Mouse (Mus musculus): ENCODE data around the gene Ppm1n. TPM values are rescaled to one million over a fixed set of nuclear protein-coding genes. Genes with fewer than 3 reads are reported as not detected.

The Ppm1n gene
- polyA plus RNA-seq, 1 experiment from 2014 or later: 0.18 TPM

DNA sequence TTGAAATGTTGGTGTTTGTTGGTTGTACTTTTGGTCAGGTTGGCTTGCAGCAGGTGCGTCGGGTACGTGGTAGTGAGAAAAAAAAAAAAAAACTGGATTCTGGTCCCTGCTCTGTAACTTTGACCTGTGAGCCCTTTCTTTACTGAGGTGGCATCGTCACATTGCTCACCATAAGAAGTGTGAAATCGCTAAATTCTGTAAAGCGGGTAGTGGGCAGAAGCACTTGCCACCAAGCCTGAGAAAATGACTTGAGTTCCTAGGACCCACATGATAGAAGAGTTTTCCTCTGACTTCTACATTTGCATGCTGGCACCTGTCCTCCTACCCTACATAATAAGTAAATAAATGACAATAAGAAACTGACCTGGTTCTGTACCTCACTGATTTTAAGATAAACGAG lies 40.8 kb upstream of the Ppm1n start:
- no peak overlapping the region for H3K4me3 ChIP-seq (ENCODE audit: low read depth, low read length)
- no peak overlapping the region for H3K27ac ChIP-seq (ENCODE audit: low read depth, low read length)
- ATAC-seq (ENCODE audit: low FRiP score) (no peak), DNase-seq (ENCODE audit: low spot score, missing footprints) (peak; percentile 41)
- no peaks in the 10 kb centered on the region for H3K36me3 ChIP-seq (ENCODE audit: control insufficient read depth, insufficient read depth, low read length)
- 52% methylated on average over 7 of the region's 7 CpGs for WGBS
- no peaks in the 10 kb centered on the region for H3K9me3 ChIP-seq (ENCODE audit: control insufficient read depth, low read length)
- peaks cover 2% of the 10 kb centered on the region; the same call in 1 of the 2 replicates for H3K27me3 ChIP-seq (ENCODE audit: control insufficient read depth, insufficient read depth, low read length)
- 0 out of 2 replicates have a peak overlapping the region, but pooled peaks have one; percentile 16 for H3K9ac ChIP-seq (ENCODE audit: low read length)
- peak overlapping the region; percentile 72 for H3K4me2 ChIP-seq
- H3K4me1 ChIP-seq (ENCODE audit: control insufficient read depth, insufficient read depth, low read length): peaks cover 12% of the 10 kb centered on the region

- Histone ChIP-seq H3K36me3 (ENCODE audit: control insufficient read depth, insufficient read depth, low read length) (no peaks in the 10 kb centered on the region), H3K4me3 (ENCODE audit: low read depth, low read length) (peak overlapping the region; percentile 38), H3K27ac (ENCODE audit: low read depth, low read length) (no peak overlapping the region), H3K9ac (ENCODE audit: low read length) (peak overlapping the region; percentile 42; the same call in 1 of the 2 replicates), H3K27me3 (ENCODE audit: control insufficient read depth, insufficient read depth, low read length) (peaks cover 2% of the 10 kb centered on the region), H3K9me3 (ENCODE audit: control insufficient read depth, low read length) (no peaks in the 10 kb centered on the region), H3K4me2 (peak overlapping the region; percentile 72), H3K4me1 (ENCODE audit: control insufficient read depth, insufficient read depth, low read length) (peaks cover 12% of the 10 kb centered on the region)
- under 1% methylated on average over 38 of the region's 41 CpGs for WGBS
- ATAC-seq (ENCODE audit: low FRiP score) (peak; percentile 95), DNase-seq (ENCODE audit: low spot score, missing footprints) (peak; percentile 100)
Observed at GRCm38 (mm10) chr7:19319906-19320305, 40.0 kb upstream of the Ppm1n start.

DNA sequence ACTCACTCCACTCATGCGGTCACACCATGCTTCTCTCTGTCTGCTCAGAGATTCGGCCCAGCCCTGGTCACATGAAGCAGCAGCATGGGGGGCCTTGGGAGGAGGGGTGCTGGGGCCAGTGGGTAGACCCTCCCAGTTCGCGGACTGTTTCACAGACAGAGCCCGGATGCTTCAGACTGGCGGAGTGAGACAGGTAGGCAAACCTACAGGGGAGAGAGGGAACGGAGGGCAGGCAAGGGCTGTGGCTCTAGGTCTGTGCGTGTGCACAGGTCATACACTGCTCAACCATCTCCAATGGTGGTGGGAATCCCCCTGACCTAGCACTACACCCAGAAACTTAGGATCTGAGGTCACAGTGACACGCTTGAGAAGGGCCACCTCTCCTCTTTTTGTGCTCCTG lies 39.6 kb upstream of the Ppm1n start:
- Histone ChIP-seq H3K4me3 (ENCODE audit: low read depth, low read length) (peak overlapping the region; percentile 38), H3K27me3 (ENCODE audit: control insufficient read depth, insufficient read depth, low read length) (peaks cover 2% of the 10 kb centered on the region), H3K9me3 (ENCODE audit: control insufficient read depth, low read length) (no peaks in the 10 kb centered on the region), H3K36me3 (ENCODE audit: control insufficient read depth, insufficient read depth, low read length) (no peaks in the 10 kb centered on the region), H3K4me2 (peak overlapping the region; percentile 72), H3K27ac (ENCODE audit: low read depth, low read length) (no peak overlapping the region), H3K4me1 (ENCODE audit: control insufficient read depth, insufficient read depth, low read length) (peaks cover 12% of the 10 kb centered on the region), H3K9ac (ENCODE audit: low read length) (peak overlapping the region; percentile 42; the same call in 1 of the 2 replicates)
- DNase-seq (ENCODE audit: low spot score, missing footprints) (no peak), ATAC-seq (ENCODE audit: low FRiP score) (peak; percentile 82)
- WGBS: 20% methylated on average over 9 of the region's 9 CpGs

DNA sequence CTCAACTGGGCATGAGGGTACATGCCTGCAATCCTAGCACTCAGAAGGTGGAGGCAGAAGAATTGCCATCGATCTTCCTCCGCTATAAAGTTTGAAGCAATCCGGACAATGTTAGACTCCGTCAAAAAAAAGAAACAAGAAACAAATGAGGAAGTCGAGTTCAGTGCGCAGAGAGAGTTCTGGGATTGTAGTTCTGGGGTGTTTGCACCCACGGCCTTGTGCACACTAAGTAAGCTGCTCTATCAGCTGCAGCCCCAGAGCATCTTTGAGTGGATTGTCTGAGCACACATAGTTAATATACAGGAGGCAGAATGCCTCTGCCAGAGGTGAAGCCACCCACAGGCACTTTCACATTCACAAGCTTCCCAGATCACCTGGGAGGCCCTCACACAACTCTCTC lies 38.8 kb upstream of the Ppm1n start:
- no peak for ATAC-seq (ENCODE audit: low FRiP score)
- H3K36me3 ChIP-seq (ENCODE audit: control insufficient read depth, insufficient read depth, low read length): no peaks in the 10 kb centered on the region
- 81% methylated on average over 7 of the region's 7 CpGs for WGBS
- H3K4me3 ChIP-seq (ENCODE audit: low read depth, low read length): no peak overlapping the region
- peaks cover 12% of the 10 kb centered on the region for H3K4me1 ChIP-seq (ENCODE audit: control insufficient read depth, insufficient read depth, low read length)
- DNase-seq (ENCODE audit: low spot score, missing footprints): peak; percentile 70
- no peak overlapping the region for H3K9ac ChIP-seq (ENCODE audit: low read length)
- no peak overlapping the region for H3K4me2 ChIP-seq
- no peaks in the 10 kb centered on the region for H3K9me3 ChIP-seq (ENCODE audit: control insufficient read depth, low read length)
- no peak overlapping the region for H3K27ac ChIP-seq (ENCODE audit: low read depth, low read length)
- H3K27me3 ChIP-seq (ENCODE audit: control insufficient read depth, insufficient read depth, low read length): peaks cover 2% of the 10 kb centered on the region

GRCm38 (mm10) chr7:19318201-19318600 lies 38.3 kb upstream of the Ppm1n start:
- Histone ChIP-seq H3K27me3 (ENCODE audit: control insufficient read depth, insufficient read depth, low read length) (peaks cover 2% of the 10 kb centered on the region), H3K4me2 (no peak overlapping the region), H3K9me3 (ENCODE audit: control insufficient read depth, low read length) (no peaks in the 10 kb centered on the region), H3K4me3 (ENCODE audit: low read depth, low read length) (no peak overlapping the region), H3K36me3 (ENCODE audit: control insufficient read depth, insufficient read depth, low read length) (no peaks in the 10 kb centered on the region), H3K27ac (ENCODE audit: low read depth, low read length) (no peak overlapping the region), H3K9ac (ENCODE audit: low read length) (no peak overlapping the region), H3K4me1 (ENCODE audit: control insufficient read depth, insufficient read depth, low read length) (peaks cover 12% of the 10 kb centered on the region)
- DNase-seq (ENCODE audit: low spot score, missing footprints) (no peak), ATAC-seq (ENCODE audit: low FRiP score) (no peak)
- 78% methylated on average over 2 of the region's 2 CpGs for WGBS

DNA sequence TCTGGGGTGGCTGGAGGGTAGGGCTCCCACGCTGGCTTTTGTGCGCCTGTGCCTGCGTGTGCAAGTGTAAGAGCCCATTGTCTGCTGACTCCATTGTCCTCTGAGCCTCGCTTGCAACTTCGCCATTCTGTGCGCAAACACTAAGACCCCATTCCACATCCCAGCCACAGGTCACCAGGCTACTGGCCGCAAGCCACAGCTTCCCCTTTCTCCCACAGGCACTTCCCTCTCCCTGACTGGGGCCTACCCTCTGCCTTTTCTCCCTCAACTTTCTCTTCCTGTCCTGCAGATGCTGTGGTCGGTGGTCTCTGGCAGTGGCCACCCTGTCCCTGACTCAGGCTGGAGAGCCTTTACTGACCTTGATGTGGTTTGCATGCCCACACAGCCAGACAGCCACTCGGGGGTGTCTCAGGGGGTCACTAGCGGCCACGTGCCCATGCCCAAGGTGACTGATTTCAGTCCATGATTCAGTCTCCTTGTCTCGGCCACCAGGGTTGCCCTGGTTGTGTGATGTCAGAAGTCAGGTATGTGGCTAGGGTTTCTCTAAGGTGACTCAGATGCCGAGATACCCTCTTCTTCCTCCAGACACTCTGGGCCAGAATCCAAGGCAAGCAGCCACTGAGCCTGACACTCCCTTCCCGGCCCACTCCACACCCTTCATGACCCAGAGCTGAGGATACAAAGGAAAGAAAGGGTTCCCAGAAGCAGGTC lies 36.7 kb upstream of the Ppm1n start:
- Histone ChIP-seq H3K4me1 (ENCODE audit: control insufficient read depth, insufficient read depth, low read length) (peaks cover 12% of the 10 kb centered on the region), H3K27ac (ENCODE audit: low read depth, low read length) (no peak overlapping the region), H3K27me3 (ENCODE audit: control insufficient read depth, insufficient read depth, low read length) (peaks cover 5% of the 10 kb centered on the region), H3K9me3 (ENCODE audit: control insufficient read depth, low read length) (no peaks in the 10 kb centered on the region), H3K9ac (ENCODE audit: low read length) (peak overlapping the region; percentile 9; the same call in 1 of the 2 replicates), H3K4me2 (no peak overlapping the region), H3K36me3 (ENCODE audit: control insufficient read depth, insufficient read depth, low read length) (no peaks in the 10 kb centered on the region), H3K4me3 (ENCODE audit: low read depth, low read length) (no peak overlapping the region)
- DNase-seq (ENCODE audit: low spot score, missing footprints) (peak; percentile 83), ATAC-seq (ENCODE audit: low FRiP score) (no peak)
- 51% methylated on average over 14 of the region's 14 CpGs for WGBS

DNA sequence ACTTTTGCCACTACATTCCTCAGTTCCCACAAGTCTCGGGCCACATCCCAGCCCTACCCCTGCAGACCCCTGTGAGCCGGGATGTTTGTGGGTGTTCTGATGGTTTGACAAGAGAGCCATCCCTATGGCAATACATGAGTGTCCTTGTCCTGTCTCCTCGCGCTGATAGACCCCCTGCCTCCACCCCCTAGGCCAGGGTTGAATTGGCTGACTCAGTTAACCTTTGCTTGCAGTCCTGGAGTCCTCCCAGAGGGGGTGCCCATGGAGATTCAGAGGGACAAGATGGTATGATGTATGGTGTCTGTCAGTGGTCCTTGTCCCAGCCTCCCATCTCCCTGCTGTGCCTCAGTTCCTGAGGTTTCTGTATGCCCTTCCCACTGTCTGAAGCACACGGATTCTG lies 34.2 kb upstream of the Ppm1n start:
- H3K36me3 ChIP-seq (ENCODE audit: control insufficient read depth, insufficient read depth, low read length): no peaks in the 10 kb centered on the region
- H3K27me3 ChIP-seq (ENCODE audit: control insufficient read depth, insufficient read depth, low read length): peaks cover 3% of the 10 kb centered on the region; the same call in 1 of the 2 replicates
- H3K4me1 ChIP-seq (ENCODE audit: control insufficient read depth, insufficient read depth, low read length): peaks cover 12% of the 10 kb centered on the region
- no peak for DNase-seq (ENCODE audit: low spot score, missing footprints)
- 58% methylated on average over 5 of the region's 5 CpGs for WGBS
- ATAC-seq (ENCODE audit: low FRiP score): no peak
- no peaks in the 10 kb centered on the region for H3K9me3 ChIP-seq (ENCODE audit: control insufficient read depth, low read length)
- no peak overlapping the region for H3K27ac ChIP-seq (ENCODE audit: low read depth, low read length)
- no peak overlapping the region for H3K4me3 ChIP-seq (ENCODE audit: low read depth, low read length)
- no peak overlapping the region for H3K9ac ChIP-seq (ENCODE audit: low read length)
- H3K4me2 ChIP-seq: no peak overlapping the region

DNA sequence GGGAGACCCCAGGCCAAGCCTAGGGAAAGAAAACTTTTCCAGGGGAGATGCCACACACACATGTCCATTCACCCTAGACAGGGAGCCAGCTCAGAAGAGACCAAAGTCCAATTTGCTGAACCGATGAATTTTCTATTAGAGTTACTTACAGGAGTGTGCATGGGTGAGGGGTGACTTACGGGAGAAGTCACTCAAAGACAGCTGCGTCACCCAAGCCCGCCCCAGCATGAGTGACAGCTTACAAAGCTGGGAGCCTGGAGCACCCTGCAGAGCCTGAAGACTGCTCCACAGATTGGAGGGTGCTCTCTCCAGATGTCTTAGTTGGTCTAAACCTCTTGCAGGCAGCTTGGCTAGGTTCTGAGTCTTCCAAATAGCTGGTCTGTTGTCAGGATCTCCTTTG lies 32.1 kb upstream of the Ppm1n start:
- Histone ChIP-seq H3K9ac (ENCODE audit: low read length) (no peak overlapping the region; the same call in 1 of the 2 replicates), H3K4me2 (no peak overlapping the region), H3K36me3 (ENCODE audit: control insufficient read depth, insufficient read depth, low read length) (no peaks in the 10 kb centered on the region), H3K4me3 (ENCODE audit: low read depth, low read length) (no peak overlapping the region), H3K27ac (ENCODE audit: low read depth, low read length) (no peak overlapping the region), H3K4me1 (ENCODE audit: control insufficient read depth, insufficient read depth, low read length) (peaks cover 21% of the 10 kb centered on the region), H3K27me3 (ENCODE audit: control insufficient read depth, insufficient read depth, low read length) (peaks cover 7% of the 10 kb centered on the region), H3K9me3 (ENCODE audit: control insufficient read depth, low read length) (no peaks in the 10 kb centered on the region)
- no peak for ATAC-seq (ENCODE audit: low FRiP score)
- 37% methylated on average over 4 of the region's 4 CpGs for WGBS
- peak; percentile 80 for DNase-seq (ENCODE audit: low spot score, missing footprints)

DNA sequence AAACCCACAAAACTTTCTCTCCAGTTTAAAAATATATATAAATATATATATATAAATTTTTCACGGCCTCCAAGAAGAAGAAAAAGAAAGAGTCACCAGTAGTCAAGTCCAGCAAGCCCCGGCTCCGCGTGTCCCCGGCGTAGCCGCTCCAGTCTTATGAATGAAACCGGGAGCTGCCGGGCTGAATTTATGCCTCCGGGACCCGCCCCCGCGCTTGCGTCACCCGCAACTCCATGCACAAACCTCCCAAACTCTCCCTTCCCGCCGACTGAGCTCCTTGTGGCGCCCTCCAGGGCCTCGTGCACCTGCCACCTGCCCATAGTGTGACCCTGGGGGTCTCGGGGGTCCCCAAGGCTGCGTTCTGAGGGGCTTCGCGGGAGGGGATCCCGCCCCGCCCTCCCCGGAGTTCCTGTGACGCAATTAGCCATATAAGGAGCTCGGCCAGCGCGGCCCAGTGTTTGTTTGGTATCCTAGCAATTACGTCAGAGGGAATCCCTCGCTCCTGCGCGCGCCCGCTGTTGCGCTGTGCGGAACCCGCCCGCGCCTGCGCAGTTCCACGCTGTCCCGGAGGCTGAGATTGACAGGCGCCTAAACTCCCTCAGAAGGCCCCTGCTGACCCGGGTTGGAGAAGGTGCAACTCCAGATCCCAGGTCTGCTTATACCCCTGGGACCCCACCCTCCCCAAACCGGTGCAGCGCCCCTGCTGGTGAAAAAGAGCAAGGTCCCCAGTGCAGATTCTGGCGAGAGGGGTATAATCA lies 30.2 kb upstream of the Ppm1n start, which contains the start of gene Fosb:
Gene Fosb, minus strand, starts transcription at position 168 of the 758 bp plus-strand sequence.
- H3K9me3 ChIP-seq (ENCODE audit: control insufficient read depth, low read length): no peaks in the 10 kb centered on the region
- ATAC-seq (ENCODE audit: low FRiP score) (peak; percentile 86), DNase-seq (ENCODE audit: low spot score, missing footprints) (peak; percentile 100)
- H3K4me1 ChIP-seq (ENCODE audit: control insufficient read depth, insufficient read depth, low read length): peaks cover 18% of the 10 kb centered on the region
- no peaks in the 10 kb centered on the region for H3K36me3 ChIP-seq (ENCODE audit: control insufficient read depth, insufficient read depth, low read length)
- peak within 1 kb of the TSS; percentile 73 for H3K4me2 ChIP-seq
- peaks cover 26% of the 10 kb centered on the region for H3K27me3 ChIP-seq (ENCODE audit: control insufficient read depth, insufficient read depth, low read length)
- H3K9ac ChIP-seq (ENCODE audit: low read length): peak within 1 kb of the TSS; percentile 49
- peak within 1 kb of the TSS; percentile 61 for H3K4me3 ChIP-seq (ENCODE audit: low read depth, low read length)
- H3K27ac ChIP-seq (ENCODE audit: low read depth, low read length): no peak within 1 kb of the TSS
- under 1% methylated on average over 49 of the region's 49 CpGs for WGBS

Data from midbrain, embryonic 11.5 days (tissue).